Mouse (Mus musculus) intestine, embryonic 16.5 days (tissue): Measurements from ENCODE around the gene Braf. TPM values are rescaled to one million over a fixed set of nuclear protein-coding genes. Genes with fewer than 3 reads are reported as not detected.
"Not testable (repeated sequence)": the region's sequence is repeated elsewhere in the genome, so short reads cannot be mapped to it uniquely, and the experiment has no call there.

Experiments
- ATAC-seq: fragments of 200-750 bp; cut with Nextera tagmentation; 2 replicates; pipeline ENCODE4 v1.8.0; 2017; ENCODE audit warnings: moderate TSS enrichment, moderate library complexity
- H3K27ac ChIP-seq: fragments of 300-500 bp; sonication (generic); 2 replicates; pipeline ENCODE4 v1.5.1; 2014; ENCODE audit warnings: mild to moderate bottlenecking, low read length
- H3K27me3 ChIP-seq: fragments of 300-500 bp; sonication (generic); replicated peaks from 2 replicates; pipeline ENCODE4 v1.6.1; 2014; ENCODE audit warnings: low read length, control low read depth, mixed read lengths; ENCODE audit not compliant: control insufficient read depth, insufficient read depth
- H3K36me3 ChIP-seq: fragments of 300-500 bp; sonication (generic); 2 replicates; pipeline ENCODE4 v1.6.1; 2014; ENCODE audit warnings: low read length, control low read depth; ENCODE audit not compliant: control insufficient read depth, insufficient read depth
- H3K4me1 ChIP-seq: fragments of 300-500 bp; sonication (generic); 2 replicates; pipeline ENCODE4 v1.6.1; 2014; ENCODE audit warnings: low read length, control low read depth, mixed read lengths; ENCODE audit not compliant: control insufficient read depth, insufficient read depth
- H3K4me2 ChIP-seq: fragments of 300-500 bp; sonication (generic); 2 replicates; pipeline ENCODE4 v1.6.1; 2014; ENCODE audit warnings: low read depth, low read length, control low read depth
- H3K4me3 ChIP-seq: fragments of 300-500 bp; sonication (generic); 2 replicates; pipeline ENCODE4 v1.5.1; 2014; ENCODE audit warnings: mild to moderate bottlenecking, low read length
- H3K9ac ChIP-seq: fragments of 300-500 bp; sonication (generic); 2 replicates; pipeline ENCODE4 v1.6.1; 2014; ENCODE audit warnings: low read depth, low read length
- H3K9me3 ChIP-seq: fragments of 300-500 bp; sonication (generic); 2 replicates; pipeline ENCODE4 v1.6.1; 2016; ENCODE audit warnings: low read length, control low read depth; ENCODE audit not compliant: control insufficient read depth
- WGBS: fragments of 180-500 bp; shearing (Covaris S2); extraction: QIAGEN DNeasy Blood & Tissue Kit; methylation state at CpG from one replicate; pipeline ENCODE4 v1.1.7; 2014; 5-methylcytosine and 5-hydroxymethylcytosine counted together
- polyA plus RNA-seq: library from polyadenylated mRNA; unstranded; fragments of >200 nt; fragmentation: Nextera tagmentation; extraction: Ambion mirVana; gene quantifications from 2 replicates; pipeline ENCODE4 v1.2.1, GENCODE M21; 2015

Braf gene
- 8.6 and 9.1 TPM in 2 replicates for polyA plus RNA-seq

DNA sequence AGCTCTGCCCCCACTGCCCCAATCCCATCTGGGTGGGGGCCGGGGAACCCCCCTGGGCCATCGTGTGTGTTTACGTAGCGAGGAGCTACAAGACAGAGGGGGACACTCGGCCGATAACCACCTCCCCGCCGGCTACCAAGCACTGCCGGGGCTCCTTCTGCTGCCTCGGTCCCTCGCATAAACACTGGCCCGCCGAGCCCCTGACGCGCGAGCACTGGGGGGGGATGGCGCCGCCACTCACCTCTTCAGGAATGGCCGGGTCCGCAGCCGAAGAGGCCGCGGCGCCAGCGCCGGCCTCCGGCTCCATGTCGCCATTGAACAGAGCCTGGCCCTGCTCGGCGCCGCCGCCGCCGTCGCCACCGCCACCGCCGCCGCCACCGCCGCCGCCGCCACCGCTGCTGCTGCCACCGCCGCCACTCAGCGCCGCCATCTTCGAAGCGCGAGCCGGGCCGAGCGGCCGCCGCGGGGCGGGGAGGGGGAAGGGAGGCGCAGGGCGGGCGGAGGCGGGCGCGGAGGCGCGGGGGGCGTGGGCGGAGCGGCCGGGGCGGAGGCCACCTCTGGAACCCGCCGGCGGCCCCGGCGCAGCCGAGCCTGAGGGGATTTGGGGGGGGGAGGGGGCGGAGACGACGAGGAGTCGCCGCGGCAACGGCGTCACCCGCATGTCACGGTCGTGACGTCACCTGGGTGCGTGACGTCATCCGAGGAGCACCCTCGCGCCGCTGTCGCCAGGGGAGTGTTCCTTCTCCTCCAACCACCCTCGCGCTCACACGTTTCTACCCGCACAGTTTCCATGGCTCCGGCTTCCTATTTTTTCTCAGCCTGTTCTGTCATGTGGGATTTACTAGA, at the start of gene Braf:
Braf (minus strand) TSS at position 598 of the 846 bp plus-strand sequence.
- no peaks in the 10 kb centered on the region for H3K9me3 ChIP-seq
- peak; percentile 93 for ATAC-seq

DNA sequence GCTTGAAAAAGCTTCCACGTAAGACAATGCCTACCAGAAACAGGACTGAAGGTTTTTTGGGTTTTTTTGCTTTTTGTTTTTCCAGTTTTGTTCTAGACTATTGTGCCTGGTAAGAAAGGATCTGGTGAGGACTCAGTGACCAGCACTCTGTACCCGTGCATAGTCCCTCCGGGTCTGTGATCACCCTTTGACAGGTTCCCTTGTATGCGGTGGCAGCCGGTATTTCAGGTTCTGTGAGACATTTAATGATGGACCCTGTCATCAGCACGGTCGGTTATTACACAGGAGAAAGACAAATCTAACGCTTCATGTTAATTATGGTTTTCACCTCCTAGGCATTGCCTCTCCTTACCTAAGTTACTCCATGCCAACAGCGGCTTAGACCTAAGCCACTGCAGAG, 49.8 kb upstream of the Braf start:
- Histone ChIP-seq H3K27me3 (no peaks in the 10 kb centered on the region), H3K4me3 (no peak overlapping the region), H3K9ac (no peak overlapping the region), H3K9me3 (no peaks in the 10 kb centered on the region), H3K27ac (no peak overlapping the region), H3K36me3 (no peaks in the 10 kb centered on the region), H3K4me2 (no peak overlapping the region), H3K4me1 (no peaks in the 10 kb centered on the region; the same call in 1 of the 2 replicates)
- 70% methylated on average over 9 of the region's 9 CpGs for WGBS
- ATAC-seq = no peak

More for the DNA sequence above, at the start of gene Braf:
- Histone ChIP-seq H3K36me3 (no peaks in the 10 kb centered on the region), H3K4me1 (peaks cover 14% of the 10 kb centered on the region), H3K27ac (peak within 1 kb of the TSS; percentile 95), H3K9ac (peak within 1 kb of the TSS; percentile 85), H3K4me2 (peak within 1 kb of the TSS; percentile 74), H3K27me3 (no peaks in the 10 kb centered on the region), H3K4me3 (peak within 1 kb of the TSS; percentile 85)
- WGBS = under 1% methylated on average over 49 of the region's 101 CpGs

DNA sequence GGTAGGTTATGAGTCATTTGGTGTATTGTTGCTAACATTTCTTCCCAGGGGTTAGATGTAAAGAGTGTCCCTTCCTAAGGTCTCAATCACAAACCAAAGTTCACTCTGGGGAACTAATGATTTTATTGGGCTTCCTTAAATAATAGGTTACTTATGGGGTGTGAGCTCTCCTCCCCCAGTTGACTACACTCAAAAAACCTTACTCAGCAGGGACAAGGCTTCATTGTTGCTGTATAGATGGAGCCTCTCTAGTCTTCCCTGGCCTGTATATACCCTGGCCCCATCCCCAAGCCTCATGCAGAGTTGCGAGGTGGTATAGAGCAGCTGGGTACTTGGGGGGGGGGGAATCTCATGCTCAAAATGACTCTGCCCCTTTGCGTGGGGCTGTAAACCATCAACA, 32.0 kb upstream of the Braf start:
- 81% methylated on average over 2 of the region's 2 CpGs for WGBS
- H3K4me3 ChIP-seq = no peak overlapping the region
- no peak overlapping the region for H3K4me2 ChIP-seq
- no peaks in the 10 kb centered on the region for H3K4me1 ChIP-seq
- H3K36me3 ChIP-seq = no peaks in the 10 kb centered on the region
- no peak overlapping the region for H3K27ac ChIP-seq
- no peak overlapping the region for H3K9ac ChIP-seq
- no peaks in the 10 kb centered on the region for H3K27me3 ChIP-seq
- H3K9me3 ChIP-seq = no peaks in the 10 kb centered on the region
- peak; percentile 70 for ATAC-seq

DNA sequence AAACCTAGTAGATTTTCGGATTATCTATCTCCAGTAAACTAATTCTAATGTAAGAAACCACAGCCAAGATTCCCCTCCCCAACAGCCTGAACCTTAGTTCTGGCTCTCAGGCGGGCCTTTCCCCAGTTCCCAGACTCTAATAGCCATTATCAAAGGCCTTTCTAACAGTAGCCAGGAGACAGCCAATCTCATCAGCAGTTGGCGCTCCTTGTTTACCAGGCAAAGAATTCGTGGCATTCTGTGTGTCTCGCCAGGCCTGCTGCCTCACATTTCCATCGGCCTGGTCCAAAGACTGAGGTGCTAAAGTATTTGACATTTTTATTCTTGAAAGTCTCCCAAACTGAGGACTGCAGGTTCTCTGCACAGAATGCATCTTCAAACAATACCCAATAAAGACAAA, 24.6 kb upstream of the Braf start:
- H3K9ac ChIP-seq = no peak overlapping the region
- 23% methylated on average over 6 of the region's 6 CpGs for WGBS
- ATAC-seq = no peak
- H3K27me3 ChIP-seq = no peaks in the 10 kb centered on the region
- no peak overlapping the region for H3K4me3 ChIP-seq
- H3K4me2 ChIP-seq = no peak overlapping the region
- H3K27ac ChIP-seq = no peak overlapping the region
- H3K4me1 ChIP-seq = no peaks in the 10 kb centered on the region
- no peaks in the 10 kb centered on the region for H3K9me3 ChIP-seq
- H3K36me3 ChIP-seq = no peaks in the 10 kb centered on the region

DNA sequence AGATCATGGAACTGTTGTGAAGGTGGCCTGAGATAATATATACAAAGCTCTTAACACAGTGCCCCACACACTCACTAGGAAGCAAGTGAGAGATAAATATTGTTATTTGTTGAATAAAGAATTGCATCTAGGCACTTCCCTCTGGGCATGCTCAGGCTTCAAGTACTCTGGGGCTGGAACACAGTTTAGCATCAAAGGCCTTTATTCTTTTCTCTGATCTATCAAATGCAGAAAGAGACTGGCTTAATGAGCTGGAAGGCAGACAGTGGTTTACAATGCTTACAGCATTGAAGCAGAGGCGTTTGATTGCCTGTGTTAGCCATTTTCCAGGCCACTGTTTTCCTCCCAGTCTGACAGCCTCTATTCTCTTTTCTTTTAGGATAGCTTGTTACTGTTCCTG, 21.8 kb upstream of the Braf start:
- Histone ChIP-seq H3K27ac (no peak overlapping the region), H3K4me2 (no peak overlapping the region), H3K27me3 (no peaks in the 10 kb centered on the region), H3K4me1 (no peaks in the 10 kb centered on the region), H3K4me3 (no peak overlapping the region), H3K9me3 (no peaks in the 10 kb centered on the region), H3K9ac (no peak overlapping the region), H3K36me3 (no peaks in the 10 kb centered on the region)
- 46% methylated on average over 1 of the region's 1 CpGs for WGBS
- ATAC-seq = no peak

DNA sequence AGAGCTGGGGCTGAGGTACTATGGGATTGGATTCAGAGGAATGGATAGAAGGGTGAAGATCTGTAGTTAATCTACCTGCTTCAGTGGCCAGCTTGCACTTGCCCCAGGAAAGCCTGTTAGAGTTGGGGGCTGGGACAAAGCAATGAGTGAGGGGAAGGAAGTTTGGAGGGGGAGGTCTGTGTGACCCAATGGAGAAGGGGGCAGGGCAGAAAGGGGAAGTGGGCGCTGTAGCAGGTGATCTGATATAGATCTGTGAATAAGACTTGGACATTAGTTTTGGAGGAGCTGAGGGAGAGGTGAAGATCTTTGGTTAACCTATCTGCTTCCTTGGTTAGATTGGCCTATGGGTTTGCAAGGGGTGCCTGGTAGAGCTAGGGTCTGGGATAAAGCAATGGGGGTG, 20.2 kb upstream of the Braf start:
- Histone ChIP-seq H3K27me3 (no peaks in the 10 kb centered on the region), H3K4me1 (no peaks in the 10 kb centered on the region), H3K9me3 (no peaks in the 10 kb centered on the region), H3K27ac (no peak overlapping the region), H3K9ac (no peak overlapping the region), H3K36me3 (no peaks in the 10 kb centered on the region), H3K4me3 (no peak overlapping the region), H3K4me2 (no peak overlapping the region)
- no peak for ATAC-seq
- WGBS = 100% methylated on average over 1 of the region's 1 CpGs

DNA sequence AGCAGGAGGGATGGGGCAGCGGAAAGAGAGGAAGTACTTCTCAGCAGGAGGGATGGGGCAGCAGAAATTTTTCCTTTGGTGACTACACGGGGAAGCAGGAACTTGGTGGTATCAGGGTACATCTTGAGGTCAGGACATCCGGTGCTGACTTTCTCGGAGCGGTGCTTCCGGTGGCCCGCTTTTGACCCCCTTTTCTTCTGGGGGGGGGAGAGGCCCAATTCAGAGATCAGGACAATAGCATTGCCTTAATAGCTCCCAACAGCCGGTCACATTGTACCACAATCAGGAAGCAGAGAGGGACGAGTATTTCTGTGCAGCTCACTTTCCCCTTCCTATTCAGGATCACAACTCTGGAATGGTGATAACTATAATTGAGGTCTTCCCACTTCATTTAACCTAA, 14.4 kb upstream of the Braf start:
- not testable (repeated sequence) for ATAC-seq, H3K4me3 ChIP-seq, H3K4me2 ChIP-seq, H3K27me3 ChIP-seq, H3K27ac ChIP-seq, H3K36me3 ChIP-seq, H3K9me3 ChIP-seq, H3K4me1 ChIP-seq, H3K9ac ChIP-seq
- 88% methylated on average over 9 of the region's 9 CpGs for WGBS

DNA sequence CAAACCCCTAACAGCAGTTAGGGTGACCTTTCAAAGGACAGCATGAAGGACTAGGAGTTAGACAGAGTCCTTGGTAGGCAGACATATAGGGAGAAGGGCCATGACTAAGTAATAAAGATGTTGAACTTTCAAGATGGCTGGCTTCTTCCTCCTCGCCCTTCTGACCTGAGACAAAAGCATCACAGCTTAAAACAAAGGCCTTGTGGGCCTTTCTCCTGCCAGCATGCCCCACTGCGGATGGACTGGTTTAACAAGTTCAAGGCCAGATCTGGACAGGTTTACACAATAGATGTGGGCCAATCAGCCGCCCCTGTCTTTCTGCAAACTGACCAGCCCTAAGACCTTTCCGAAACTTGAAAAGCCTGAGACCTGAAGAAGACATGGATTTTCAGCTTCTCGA, 2.8 kb upstream of the Braf start:
- H3K9me3 ChIP-seq = no peaks in the 10 kb centered on the region
- no peak overlapping the region for H3K27ac ChIP-seq
- ATAC-seq = no peak
- H3K4me2 ChIP-seq = no peak overlapping the region
- no peak overlapping the region for H3K9ac ChIP-seq
- no peaks in the 10 kb centered on the region for H3K36me3 ChIP-seq
- 80% methylated on average over 5 of the region's 5 CpGs for WGBS
- no peaks in the 10 kb centered on the region for H3K27me3 ChIP-seq
- H3K4me1 ChIP-seq = peaks cover 8% of the 10 kb centered on the region
- H3K4me3 ChIP-seq = no peak overlapping the region

DNA sequence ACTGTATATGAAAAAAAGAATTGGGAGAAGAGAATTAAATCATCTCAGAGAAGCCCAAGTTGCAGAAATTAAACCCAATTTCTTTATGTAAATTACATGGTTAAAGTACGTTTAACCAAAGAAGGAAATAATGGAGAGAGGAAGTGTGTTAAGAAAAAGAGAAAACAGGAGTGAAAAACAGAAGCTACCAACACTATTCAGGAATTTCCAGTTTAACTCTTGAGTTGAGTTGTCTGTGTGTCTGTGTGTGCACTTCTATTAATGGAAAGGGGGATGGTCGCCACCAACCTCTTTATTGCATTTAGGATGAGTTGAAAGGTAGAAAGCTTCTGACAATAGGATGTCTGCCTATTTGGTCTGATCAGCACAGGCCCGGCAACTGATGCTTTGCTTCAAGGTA, 886 bp upstream of the Braf start:
- H3K4me3 ChIP-seq = no peak overlapping the region
- no peak for ATAC-seq

DNA sequence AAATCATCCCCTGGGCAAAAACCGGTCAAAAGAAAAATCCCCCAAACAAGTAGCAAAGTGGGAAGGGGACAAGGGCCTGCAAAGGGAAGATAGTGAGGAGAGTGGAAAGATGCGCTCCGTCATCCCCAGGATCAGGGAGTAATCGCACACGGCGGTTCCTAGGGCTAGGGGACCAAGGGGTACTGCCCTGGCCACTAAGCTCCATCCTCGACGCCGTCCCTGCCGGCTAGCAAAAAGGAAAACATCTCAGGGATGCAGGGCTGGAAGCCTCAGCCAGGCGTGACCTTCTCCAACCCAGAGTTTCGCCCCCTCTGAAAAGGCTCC, 759 bp downstream of the Braf start:
- no peaks in the 10 kb centered on the region for H3K9me3 ChIP-seq
- H3K4me1 ChIP-seq = peaks cover 14% of the 10 kb centered on the region
- no peaks in the 10 kb centered on the region for H3K27me3 ChIP-seq
- H3K36me3 ChIP-seq = no peaks in the 10 kb centered on the region
- ATAC-seq = peak; percentile 49
- WGBS = 0% methylated on average over 12 of the region's 12 CpGs
- peak overlapping the region; percentile 85 for H3K9ac ChIP-seq
- H3K27ac ChIP-seq = peak overlapping the region; percentile 95
- peak overlapping the region; percentile 74 for H3K4me2 ChIP-seq
- peak overlapping the region; percentile 85 for H3K4me3 ChIP-seq

More for the DNA sequence above, 886 bp upstream of the Braf start:
- Histone ChIP-seq H3K4me1 (peaks cover 14% of the 10 kb centered on the region), H3K9ac (no peak overlapping the region), H3K27me3 (no peaks in the 10 kb centered on the region), H3K27ac (no peak overlapping the region), H3K4me2 (no peak overlapping the region), H3K36me3 (no peaks in the 10 kb centered on the region), H3K9me3 (no peaks in the 10 kb centered on the region)
- WGBS = 71% methylated on average over 3 of the region's 3 CpGs
